Mouse (Mus musculus): ENCODE measurements around the gene Selplg. TPM values are rescaled to one million over a fixed set of nuclear protein-coding genes. Genes with fewer than 3 reads are reported as not detected.

Gene Selplg
- polyA plus RNA-seq, 1 experiment from 2014 or later = 375 TPM

DNA sequence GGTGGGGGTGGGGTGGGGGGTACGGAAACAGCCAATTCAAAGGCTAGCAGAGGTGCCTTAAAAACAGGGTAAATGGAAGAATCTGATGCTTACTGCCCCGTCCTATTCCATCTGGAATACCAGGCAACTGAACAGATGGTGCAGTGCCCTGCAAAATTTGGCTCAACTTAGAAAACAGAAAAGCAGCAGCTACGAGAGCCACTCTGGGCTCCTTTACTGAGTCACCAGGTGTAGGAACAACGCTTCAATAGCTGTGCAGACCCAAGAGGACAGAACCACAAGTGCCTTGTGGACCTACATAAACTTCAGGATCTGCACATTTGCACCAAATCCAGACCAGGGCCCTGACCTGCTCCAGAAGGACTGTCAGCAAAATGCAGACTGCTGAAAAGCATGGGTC lies 30.0 kb upstream of the Selplg start:
- peaks cover 100% of the 10 kb centered on the region for H3K79me2 ChIP-seq (ENCODE audit: inconsistent target)
- WGBS (ENCODE audit: missing documents) = 100% methylated on average over 4 of the region's 4 CpGs
- peaks cover 50% of the 10 kb centered on the region for H3K36me3 ChIP-seq (ENCODE audit: inconsistent target)
- no peak overlapping the region for H3K27ac ChIP-seq
- no peak overlapping the region for H3K4me3 ChIP-seq (ENCODE audit: inconsistent target)

DNA sequence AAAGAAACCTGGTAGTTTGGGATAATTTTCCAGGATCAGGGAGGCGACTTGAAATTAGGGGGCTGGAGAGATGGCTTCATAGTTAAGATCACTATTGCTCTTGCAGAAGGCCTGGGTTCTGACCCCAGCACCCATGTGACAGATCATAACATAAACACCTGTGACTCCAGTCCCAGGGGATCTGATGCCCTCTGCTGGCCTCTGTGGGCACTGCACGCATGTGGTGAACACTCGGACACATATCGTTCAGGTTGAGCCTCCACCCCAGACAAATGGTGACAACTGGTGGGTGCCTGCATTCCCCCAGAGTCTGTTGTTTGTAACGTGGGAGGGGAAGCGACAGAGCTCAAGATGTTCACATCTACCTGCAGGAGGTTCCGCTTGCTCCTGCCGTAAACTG lies 28.9 kb upstream of the Selplg start:
- Histone ChIP-seq H3K27ac (no peak overlapping the region), H3K36me3 (ENCODE audit: inconsistent target) (peaks cover 56% of the 10 kb centered on the region), H3K79me2 (ENCODE audit: inconsistent target) (peaks cover 100% of the 10 kb centered on the region), H3K4me3 (ENCODE audit: inconsistent target) (no peak overlapping the region)
- WGBS (ENCODE audit: missing documents) = 97% methylated on average over 8 of the region's 8 CpGs

DNA sequence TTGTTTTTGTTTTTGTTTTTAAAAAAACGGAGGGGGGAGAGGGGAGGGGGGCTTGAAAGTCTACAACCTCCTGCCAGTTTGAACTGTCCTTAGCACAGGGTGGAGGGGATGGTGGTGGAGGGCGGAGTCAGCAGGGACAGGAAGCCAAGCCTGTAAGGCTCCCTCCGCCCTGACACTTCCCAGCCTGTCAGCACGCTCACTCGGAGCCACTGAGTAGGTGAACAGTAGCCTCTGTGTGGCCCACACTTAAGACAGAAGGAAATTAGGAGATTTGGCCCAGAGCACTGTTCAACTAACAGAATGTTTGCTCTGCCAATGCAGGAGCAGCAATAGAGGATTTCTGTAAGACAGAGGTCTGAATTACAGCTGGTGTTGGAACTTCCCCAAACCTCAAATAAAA lies 26.5 kb upstream of the Selplg start:
- H3K27ac ChIP-seq = peak overlapping the region; percentile 52
- peaks cover 100% of the 10 kb centered on the region for H3K79me2 ChIP-seq (ENCODE audit: inconsistent target)
- WGBS (ENCODE audit: missing documents) = 17% methylated on average over 5 of the region's 5 CpGs
- H3K36me3 ChIP-seq (ENCODE audit: inconsistent target) = peaks cover 35% of the 10 kb centered on the region
- H3K4me3 ChIP-seq (ENCODE audit: inconsistent target) = no peak overlapping the region

DNA sequence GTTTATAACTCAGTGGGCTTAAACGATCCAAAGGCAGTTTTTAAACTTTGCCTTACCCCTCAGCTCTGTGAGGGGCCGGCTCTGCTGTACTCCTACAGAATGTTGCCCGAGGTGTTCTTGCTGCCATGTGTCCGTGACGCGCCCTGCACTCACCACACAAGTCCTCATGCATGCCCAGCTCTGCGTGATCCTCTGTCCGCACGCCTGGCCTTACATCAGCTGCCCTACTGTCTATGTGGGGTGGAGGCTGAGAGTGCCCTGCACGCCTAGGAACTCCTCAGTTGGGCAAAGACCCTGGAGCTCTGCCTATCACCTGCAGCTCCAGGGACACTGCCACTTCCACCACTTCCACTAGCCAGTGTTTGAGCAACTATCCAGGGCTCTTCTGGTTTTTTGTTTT lies 26.1 kb upstream of the Selplg start:
- 71% methylated on average over 10 of the region's 10 CpGs for WGBS (ENCODE audit: missing documents)
- Histone ChIP-seq H3K36me3 (ENCODE audit: inconsistent target) (peaks cover 31% of the 10 kb centered on the region; the same call in 1 of the 2 replicates), H3K27ac (peak overlapping the region; percentile 52), H3K79me2 (ENCODE audit: inconsistent target) (peaks cover 100% of the 10 kb centered on the region), H3K4me3 (ENCODE audit: inconsistent target) (no peak overlapping the region)

DNA sequence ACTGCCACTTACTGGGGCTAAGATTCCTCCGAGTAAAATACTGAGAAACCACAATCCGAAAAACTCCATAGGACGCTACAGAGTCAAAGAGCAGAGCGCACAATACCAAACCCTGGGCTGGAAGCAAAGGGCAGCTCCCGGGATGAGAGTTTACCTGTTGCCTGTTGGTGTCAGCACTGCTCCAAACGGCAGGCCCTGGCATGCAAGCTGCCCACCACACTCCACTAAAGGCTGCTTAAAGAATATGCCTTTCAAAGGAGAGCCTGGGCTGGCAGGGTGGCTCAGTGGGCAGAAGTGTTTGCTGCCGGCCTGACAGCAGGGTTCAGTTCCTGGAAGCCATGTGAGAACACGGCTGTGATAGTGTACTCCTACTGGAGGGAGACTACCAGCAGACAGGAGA lies 25.2 kb upstream of the Selplg start:
- Histone ChIP-seq H3K36me3 (ENCODE audit: inconsistent target) (peaks cover 27% of the 10 kb centered on the region; the same call in 1 of the 2 replicates), H3K27ac (no peak overlapping the region), H3K4me3 (ENCODE audit: inconsistent target) (no peak overlapping the region), H3K79me2 (ENCODE audit: inconsistent target) (peaks cover 100% of the 10 kb centered on the region)
- WGBS (ENCODE audit: missing documents) = 84% methylated on average over 8 of the region's 8 CpGs

DNA sequence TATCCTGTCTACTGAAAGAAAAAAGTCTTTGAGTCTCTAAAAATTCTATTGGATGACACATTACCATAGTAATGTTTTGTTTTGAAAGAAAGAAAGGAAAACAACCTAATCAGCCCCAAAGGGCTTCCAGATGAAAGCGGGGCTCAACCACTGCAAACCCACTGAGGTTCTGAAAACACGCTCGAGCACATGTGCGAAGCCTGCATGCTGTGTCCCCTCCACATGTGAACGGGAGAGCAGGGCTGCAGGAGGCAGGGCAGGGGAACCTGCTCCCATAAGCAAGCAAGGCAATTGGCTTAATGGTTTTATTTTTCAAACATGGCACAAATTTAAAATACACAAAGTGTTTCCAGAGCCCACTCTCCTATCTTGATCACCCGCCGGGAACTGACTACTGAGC lies 24.2 kb upstream of the Selplg start:
- H3K79me2 ChIP-seq (ENCODE audit: inconsistent target) = peaks cover 100% of the 10 kb centered on the region
- H3K36me3 ChIP-seq (ENCODE audit: inconsistent target) = peaks cover 28% of the 10 kb centered on the region
- WGBS (ENCODE audit: missing documents) = 91% methylated on average over 7 of the region's 7 CpGs
- no peak overlapping the region for H3K4me3 ChIP-seq (ENCODE audit: inconsistent target)
- no peak overlapping the region for H3K27ac ChIP-seq

DNA sequence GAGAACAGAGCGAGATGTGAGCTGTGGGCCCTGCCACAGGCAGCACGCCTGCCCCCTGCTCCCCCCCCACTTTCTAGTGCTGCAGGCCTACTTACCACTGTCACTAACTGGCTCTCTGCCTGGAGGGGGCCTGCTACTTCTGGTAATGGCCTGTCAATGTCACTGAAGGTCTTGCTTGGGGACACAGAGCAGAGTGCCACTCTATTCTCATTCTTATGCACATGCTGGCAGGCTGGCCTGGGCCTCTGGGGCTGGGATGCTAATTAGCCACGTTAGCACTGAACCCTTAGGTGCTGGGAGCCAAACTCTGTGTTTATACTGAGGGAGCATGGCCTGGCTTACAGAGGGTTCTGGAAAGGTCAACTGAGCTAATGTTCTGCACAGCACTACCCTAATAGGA lies 23.3 kb upstream of the Selplg start:
- H3K79me2 ChIP-seq (ENCODE audit: inconsistent target) = peaks cover 100% of the 10 kb centered on the region
- 93% methylated on average over 3 of the region's 3 CpGs for WGBS (ENCODE audit: missing documents)
- H3K4me3 ChIP-seq (ENCODE audit: inconsistent target) = no peak overlapping the region
- no peak overlapping the region for H3K27ac ChIP-seq
- H3K36me3 ChIP-seq (ENCODE audit: inconsistent target) = peaks cover 36% of the 10 kb centered on the region

DNA sequence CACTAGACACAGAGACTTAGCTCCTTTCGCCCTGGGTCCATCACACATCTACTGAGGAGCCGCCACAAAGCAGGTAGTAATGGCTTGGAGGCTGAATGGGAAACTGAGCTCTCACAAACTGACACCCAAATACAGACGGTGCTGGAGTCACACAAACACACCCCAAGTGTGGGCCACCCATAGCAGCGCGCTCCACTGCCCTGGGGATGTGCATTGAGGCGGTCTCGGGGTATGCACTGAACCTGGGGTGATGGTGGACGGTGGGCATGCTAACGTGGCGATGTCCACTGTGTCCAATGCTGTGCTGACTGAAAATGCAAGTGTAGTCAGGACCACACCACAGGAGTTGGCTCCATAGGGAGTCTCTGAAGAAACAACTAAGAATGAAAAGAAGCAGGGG lies 22.7 kb upstream of the Selplg start:
- Histone ChIP-seq H3K27ac (no peak overlapping the region), H3K4me3 (ENCODE audit: inconsistent target) (no peak overlapping the region), H3K79me2 (ENCODE audit: inconsistent target) (peaks cover 100% of the 10 kb centered on the region), H3K36me3 (ENCODE audit: inconsistent target) (peaks cover 41% of the 10 kb centered on the region)
- WGBS (ENCODE audit: missing documents) = 93% methylated on average over 10 of the region's 10 CpGs

DNA sequence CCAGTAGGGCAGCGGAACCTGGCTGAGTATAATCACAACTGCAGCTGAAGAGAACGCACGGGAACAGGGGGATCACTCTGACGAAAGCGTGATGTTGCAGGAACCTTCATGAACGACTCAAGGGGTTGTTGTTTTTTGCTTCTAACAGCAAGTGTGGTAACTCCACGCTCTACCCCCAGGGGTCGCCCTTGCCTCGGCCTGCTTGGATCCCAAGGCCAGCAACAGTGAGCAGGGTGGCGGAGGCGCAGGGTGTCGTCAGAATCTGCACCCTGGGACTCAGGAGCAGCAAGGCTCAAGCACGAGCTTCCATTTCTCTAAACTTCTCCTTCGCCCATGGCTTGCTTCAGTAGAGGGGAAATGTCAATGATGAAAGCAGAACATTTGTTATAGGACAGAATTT lies 22.1 kb upstream of the Selplg start:
- peaks cover 48% of the 10 kb centered on the region for H3K36me3 ChIP-seq (ENCODE audit: inconsistent target)
- 17% methylated on average over 14 of the region's 14 CpGs for WGBS (ENCODE audit: missing documents)

DNA sequence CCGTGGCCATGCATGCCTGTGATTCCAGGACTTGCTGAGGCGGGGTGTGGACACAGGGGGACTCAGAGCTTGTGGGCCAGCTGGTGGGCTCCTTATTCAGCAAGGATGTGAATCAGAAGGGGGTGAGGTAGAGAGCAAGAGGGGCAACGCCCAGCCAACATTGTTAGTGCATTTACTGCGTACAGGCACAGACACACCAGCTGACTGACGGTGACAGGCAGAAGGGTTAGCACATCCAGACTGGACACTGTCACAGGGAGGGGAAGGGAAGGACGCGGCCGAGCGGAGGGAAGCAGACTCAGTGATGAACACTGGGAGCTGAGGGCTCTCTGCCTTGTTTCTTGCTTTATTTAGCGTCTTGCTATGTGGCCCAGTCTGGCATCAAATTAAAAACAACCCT lies 21.1 kb upstream of the Selplg start:
- peaks cover 54% of the 10 kb centered on the region for H3K36me3 ChIP-seq (ENCODE audit: inconsistent target)
- H3K27ac ChIP-seq = no peak overlapping the region
- no peak overlapping the region for H3K4me3 ChIP-seq (ENCODE audit: inconsistent target)
- peaks cover 99% of the 10 kb centered on the region for H3K79me2 ChIP-seq (ENCODE audit: inconsistent target)
- 95% methylated on average over 10 of the region's 10 CpGs for WGBS (ENCODE audit: missing documents)

More for the DNA sequence above, 22.1 kb upstream of the Selplg start:
- H3K79me2 ChIP-seq (ENCODE audit: inconsistent target) = peaks cover 100% of the 10 kb centered on the region
- H3K4me3 ChIP-seq (ENCODE audit: inconsistent target) = no peak overlapping the region
- H3K27ac ChIP-seq = no peak overlapping the region

DNA sequence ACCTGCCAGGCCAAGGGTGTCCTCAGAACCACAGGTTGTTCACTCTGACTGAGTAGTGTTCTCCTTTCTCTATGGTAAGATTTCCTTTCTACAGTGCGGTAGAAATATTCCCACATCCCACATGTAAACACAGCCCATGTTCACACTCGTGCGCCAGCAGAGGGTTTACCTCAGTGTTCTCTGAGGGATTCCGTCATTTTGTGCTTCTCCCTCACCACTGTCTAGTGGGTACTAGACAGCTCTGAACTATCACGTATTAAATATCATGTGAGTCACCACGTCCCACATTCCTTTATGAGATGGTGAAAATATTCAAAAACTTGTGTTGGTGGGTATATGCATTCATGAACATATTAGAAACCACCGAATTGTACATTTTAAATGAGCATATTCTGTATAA lies 20.0 kb upstream of the Selplg start:
- Histone ChIP-seq H3K79me2 (ENCODE audit: inconsistent target) (peaks cover 98% of the 10 kb centered on the region), H3K27ac (no peak overlapping the region), H3K4me3 (ENCODE audit: inconsistent target) (no peak overlapping the region), H3K36me3 (ENCODE audit: inconsistent target) (peaks cover 64% of the 10 kb centered on the region)
- WGBS (ENCODE audit: missing documents) = 95% methylated on average over 7 of the region's 7 CpGs

DNA sequence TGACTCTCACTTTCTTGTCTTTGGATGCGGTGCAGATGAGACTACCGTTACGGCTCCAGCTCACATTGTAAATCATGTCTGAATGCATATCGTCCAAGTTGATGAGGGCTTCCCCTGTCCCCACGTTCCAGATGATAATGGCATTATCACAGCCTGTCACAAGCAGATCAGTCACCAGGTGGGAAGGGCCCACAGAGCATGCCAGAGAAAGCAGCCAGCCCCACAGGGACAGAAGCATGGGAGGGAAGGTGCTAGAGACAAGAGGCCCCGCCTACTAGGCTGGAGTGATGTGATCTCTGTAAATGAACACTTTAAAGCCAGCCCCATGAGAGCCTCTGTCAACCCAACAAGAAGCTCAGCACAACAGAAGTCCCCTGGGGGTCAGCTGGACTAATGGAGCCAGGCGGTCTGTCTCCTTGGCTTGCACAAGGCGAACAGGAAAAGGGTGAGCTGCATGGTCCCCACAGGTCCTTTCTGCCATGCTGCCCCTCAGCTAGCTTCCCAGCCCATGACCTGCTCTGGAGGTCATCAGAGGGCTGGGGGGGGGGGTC lies 18.3 kb upstream of the Selplg start:
- H3K79me2 ChIP-seq (ENCODE audit: inconsistent target) = peaks cover 91% of the 10 kb centered on the region
- peaks cover 69% of the 10 kb centered on the region for H3K36me3 ChIP-seq (ENCODE audit: inconsistent target)
- 94% methylated on average over 8 of the region's 8 CpGs for WGBS (ENCODE audit: missing documents)
- H3K27ac ChIP-seq = no peak overlapping the region
- H3K4me3 ChIP-seq (ENCODE audit: inconsistent target) = no peak overlapping the region

DNA sequence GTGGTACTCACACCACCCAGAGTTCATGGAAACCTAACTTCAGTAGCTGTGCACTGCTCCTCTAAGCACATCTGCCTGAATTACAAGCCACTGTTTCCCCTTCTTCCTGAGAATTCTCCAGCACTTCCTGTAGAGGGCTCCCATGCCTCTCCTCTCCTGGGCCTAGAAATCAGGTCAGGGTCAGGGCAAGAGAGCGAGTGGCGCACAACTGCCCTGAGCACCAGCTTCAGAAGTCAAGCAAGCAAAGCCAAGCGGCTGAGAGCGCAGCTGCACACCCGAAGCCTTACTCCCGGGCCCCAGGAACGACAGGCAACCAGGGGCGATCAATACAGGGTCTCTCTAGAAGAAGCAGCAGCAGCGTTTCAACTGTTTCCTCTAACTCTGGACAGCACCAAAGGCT lies 15.2 kb upstream of the Selplg start:
- H3K36me3 ChIP-seq (ENCODE audit: inconsistent target) = peaks cover 90% of the 10 kb centered on the region
- no peak overlapping the region for H3K4me3 ChIP-seq (ENCODE audit: inconsistent target)
- WGBS (ENCODE audit: missing documents) = 84% methylated on average over 9 of the region's 9 CpGs
- peaks cover 88% of the 10 kb centered on the region for H3K79me2 ChIP-seq (ENCODE audit: inconsistent target)
- H3K27ac ChIP-seq = no peak overlapping the region

DNA sequence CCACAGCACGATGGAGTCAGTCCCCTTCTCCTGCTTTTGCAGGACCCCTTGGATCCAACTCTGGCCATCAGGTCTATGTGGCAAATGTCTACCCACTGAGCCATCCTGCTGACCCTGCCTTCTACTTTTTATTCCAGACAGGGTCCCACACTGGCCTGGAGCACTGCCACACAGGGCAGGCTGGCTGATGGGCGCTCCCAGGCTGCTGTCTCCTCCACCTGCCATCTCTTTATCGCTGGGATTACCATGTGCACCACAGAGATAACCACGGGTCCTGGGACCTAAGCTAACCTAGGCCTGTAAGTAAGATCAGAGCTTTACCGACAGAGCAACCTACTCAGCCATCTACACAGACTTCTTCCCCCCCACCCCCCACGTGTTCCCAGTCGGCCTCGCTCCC lies 14.2 kb upstream of the Selplg start:
- H3K36me3 ChIP-seq (ENCODE audit: inconsistent target) = peaks cover 80% of the 10 kb centered on the region
- WGBS (ENCODE audit: missing documents) = 81% methylated on average over 4 of the region's 8 CpGs
- no peak overlapping the region for H3K4me3 ChIP-seq (ENCODE audit: inconsistent target)
- peaks cover 78% of the 10 kb centered on the region for H3K79me2 ChIP-seq (ENCODE audit: inconsistent target)
- no peak overlapping the region for H3K27ac ChIP-seq

DNA sequence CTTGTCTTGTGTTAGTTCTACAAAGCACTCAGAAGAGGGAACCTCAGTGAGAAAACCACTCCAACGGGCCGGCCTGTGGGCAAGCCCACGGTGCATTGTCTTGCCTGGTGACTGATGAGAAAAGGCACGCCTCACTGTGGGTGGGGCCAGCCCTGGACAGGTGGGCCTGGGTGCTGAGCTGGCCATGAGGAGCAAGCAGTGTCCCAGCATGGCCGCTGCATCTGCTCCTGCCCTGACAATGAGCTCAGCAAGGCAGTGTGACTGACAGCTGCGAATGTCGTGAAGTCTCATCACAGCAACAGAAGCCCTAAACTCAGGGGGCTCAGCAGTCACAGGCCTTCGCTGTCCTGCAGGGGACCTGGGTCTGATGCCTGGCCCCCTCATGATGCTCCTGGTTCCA lies 13.2 kb upstream of the Selplg start:
- Histone ChIP-seq H3K36me3 (ENCODE audit: inconsistent target) (peaks cover 70% of the 10 kb centered on the region), H3K27ac (no peak overlapping the region)
- 85% methylated on average over 7 of the region's 8 CpGs for WGBS (ENCODE audit: missing documents)

DNA sequence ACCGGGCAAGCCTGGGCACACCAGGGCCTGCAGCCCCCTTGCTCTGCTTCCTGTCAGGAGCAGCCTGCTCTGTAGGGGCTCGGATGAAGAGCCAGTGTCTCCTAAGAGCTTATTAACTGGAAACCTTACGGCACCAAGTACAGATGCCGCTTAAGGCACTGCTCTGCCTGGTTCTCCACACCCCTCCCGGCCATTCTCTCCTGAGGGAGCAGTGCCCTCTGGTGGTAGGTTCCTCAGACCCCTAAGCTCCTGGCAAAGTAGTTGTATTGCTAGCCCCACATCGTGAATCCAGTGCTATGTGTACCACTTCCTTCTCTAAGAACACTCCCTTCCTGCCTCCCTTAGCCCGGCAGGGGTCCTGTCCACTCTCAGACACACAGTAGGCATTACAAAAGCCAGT lies 12.3 kb upstream of the Selplg start:
- Histone ChIP-seq H3K79me2 (ENCODE audit: inconsistent target) (peaks cover 59% of the 10 kb centered on the region), H3K27ac (no peak overlapping the region), H3K36me3 (ENCODE audit: inconsistent target) (peaks cover 61% of the 10 kb centered on the region), H3K4me3 (ENCODE audit: inconsistent target) (no peak overlapping the region)
- WGBS (ENCODE audit: missing documents) = 31% methylated on average over 7 of the region's 7 CpGs

More for the DNA sequence above, 13.2 kb upstream of the Selplg start:
- H3K4me3 ChIP-seq (ENCODE audit: inconsistent target) = no peak overlapping the region
- H3K79me2 ChIP-seq (ENCODE audit: inconsistent target) = peaks cover 68% of the 10 kb centered on the region

Data from macrophage (primary cell).